28 mouse cellular contexts compared by ENCODE assay signal in the genomic region with DNA sequence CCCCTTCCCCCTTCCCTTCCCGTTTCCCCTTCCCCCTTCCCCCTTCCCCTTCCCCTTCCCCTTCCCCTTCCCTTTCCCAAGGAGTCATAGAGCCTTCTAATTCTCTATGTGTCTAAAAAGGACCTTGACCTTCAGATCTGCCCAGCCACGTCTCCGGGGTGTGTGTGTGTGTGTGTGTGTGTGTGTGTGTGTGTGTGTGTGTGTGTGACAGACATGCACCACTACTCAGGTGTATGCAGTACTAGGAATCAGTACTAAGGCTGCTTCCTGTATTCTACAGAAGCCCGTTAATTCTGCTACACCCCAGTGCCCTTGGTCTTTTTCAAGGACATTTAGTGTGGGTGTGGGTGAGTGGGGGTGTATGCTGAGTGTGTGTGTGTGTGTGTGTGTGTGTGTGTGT. TPM values are rescaled to one million over a fixed set of nuclear protein-coding genes. Genes with fewer than 3 reads are reported as not detected.
DNase-seq lines count a peak whose midpoint lies in the region; ATAC-seq and TF ChIP-seq lines count a peak whose summit lies in the region.
"Had no signal": no experiment of that assay in that cellular context is flagged by ENCODE, and none has a peak within 500 bp of the region (broad histone marks: within the 10 kb centered on the region; RNA-seq: fewer than 3 reads in every experiment).

No protein-coding gene starts in this region.

- H3K4me3 ChIP-seq in heart, embryonic 10.5 days, result no peak overlapping the region
- H3K4me3 ChIP-seq in heart, embryonic 11.5 days (ENCODE audit: low read depth, low read length), result no peak overlapping the region
- no peak overlapping the region for H3K4me3 ChIP-seq in kidney, embryonic 16.5 days (ENCODE audit: low read length)
- H3K4me3 ChIP-seq in intestine, postnatal 0 days (ENCODE audit: low read depth, low read length), result no peak overlapping the region
- H3K4me3 ChIP-seq: embryonic facial prominence, embryonic 13.5 days; embryonic facial prominence, embryonic 15.5 days; erythroblast, embryonic 14.5 days; forebrain, embryonic 10.5 days; forebrain, embryonic 12.5 days had no signal

- H3K9ac ChIP-seq in heart, embryonic 11.5 days (ENCODE audit: low read depth, low read length), result no peak overlapping the region
- no peak overlapping the region for H3K9ac ChIP-seq in kidney, embryonic 16.5 days (replicated peaks; ENCODE audit: low read length)
- no peak overlapping the region for H3K9ac ChIP-seq in intestine, postnatal 0 days (ENCODE audit: low read depth, low read length)
- H3K9ac ChIP-seq: embryonic facial prominence, embryonic 13.5 days; embryonic facial prominence, embryonic 15.5 days; forebrain, embryonic 12.5 days had no signal

- TF ChIP-seq CTCF in intestine, postnatal 0 days (IDR thresholded peaks at IDR 0.05; ENCODE audit: low read depth), result no peak

- 0 out of 2 replicates have a peak overlapping the region, but pooled peaks have one; percentile 62 for H3K27ac ChIP-seq in heart, embryonic 10.5 days
- no peak overlapping the region for H3K27ac ChIP-seq in heart, embryonic 11.5 days (ENCODE audit: low read depth, low read length)
- H3K27ac ChIP-seq in kidney, embryonic 16.5 days (ENCODE audit: low read length), result no peak overlapping the region
- peak overlapping the region; percentile 41; the same call in 1 of the 2 replicates for H3K27ac ChIP-seq in intestine, postnatal 0 days (ENCODE audit: low read depth, low read length)
- H3K27ac ChIP-seq: embryonic facial prominence, embryonic 13.5 days; embryonic facial prominence, embryonic 15.5 days; forebrain, embryonic 10.5 days; forebrain, embryonic 12.5 days had no signal

- H3K4me2 ChIP-seq in heart, embryonic 11.5 days, result no peak overlapping the region
- no peak overlapping the region for H3K4me2 ChIP-seq in kidney, embryonic 16.5 days (replicated peaks; ENCODE audit: low read depth, low read length)
- peak overlapping the region; percentile 27; the same call in 1 of the 2 replicates for H3K4me2 ChIP-seq in intestine, postnatal 0 days (replicated peaks; ENCODE audit: low read depth)
- H3K4me2 ChIP-seq: embryonic facial prominence, embryonic 13.5 days; embryonic facial prominence, embryonic 15.5 days; forebrain, embryonic 12.5 days had no signal

- H3K9me3 ChIP-seq in heart, embryonic 10.5 days, result no peaks in the 10 kb centered on the region
- no peaks in the 10 kb centered on the region for H3K9me3 ChIP-seq in heart, embryonic 11.5 days (replicated peaks; ENCODE audit: control insufficient read depth, low read length)
- no peaks in the 10 kb centered on the region for H3K9me3 ChIP-seq in kidney, embryonic 16.5 days (ENCODE audit: low read length)
- H3K9me3 ChIP-seq in intestine, postnatal 0 days (ENCODE audit: control insufficient read depth), result no peaks in the 10 kb centered on the region
- H3K9me3 ChIP-seq: embryonic facial prominence, embryonic 13.5 days; embryonic facial prominence, embryonic 15.5 days; forebrain, embryonic 10.5 days; forebrain, embryonic 12.5 days had no signal

- no peak for ATAC-seq in heart, embryonic 11.5 days (replicated peaks; ENCODE audit: insufficient number of reproducible peaks, low FRiP score, low TSS enrichment)
- 0 out of 2 replicates have a peak, but pooled peaks have one; percentile 59 for ATAC-seq in kidney, embryonic 16.5 days (ENCODE audit: low FRiP score, low TSS enrichment)
- peak; percentile 56 for ATAC-seq in intestine, postnatal 0 days
- ATAC-seq: activated CD4-positive, CD25-positive, alpha-beta regulatory T cell, adult 4 months; CD4-positive, CD25-positive, alpha-beta regulatory T cell, adult 4 months; forebrain, embryonic 14.5 days; Patski had no signal

- no peaks in the 10 kb centered on the region for H3K27me3 ChIP-seq in heart, embryonic 10.5 days (ENCODE audit: insufficient read depth, poor library complexity, severe bottlenecking)
- H3K27me3 ChIP-seq in heart, embryonic 11.5 days (ENCODE audit: control insufficient read depth, insufficient read depth, low read length), result no peaks in the 10 kb centered on the region
- H3K27me3 ChIP-seq in kidney, embryonic 16.5 days (ENCODE audit: insufficient read depth, low read length), result no peaks in the 10 kb centered on the region
- no peaks in the 10 kb centered on the region for H3K27me3 ChIP-seq in intestine, postnatal 0 days (replicated peaks; ENCODE audit: control insufficient read depth, insufficient read depth, low read length)
- H3K27me3 ChIP-seq: CH12.LX; embryonic facial prominence, embryonic 13.5 days; embryonic facial prominence, embryonic 15.5 days; forebrain, embryonic 12.5 days; Patski had no signal

- H3K4me1 ChIP-seq in heart, embryonic 10.5 days, result peaks cover 71% of the 10 kb centered on the region
- H3K4me1 ChIP-seq in heart, embryonic 11.5 days (ENCODE audit: control insufficient read depth, insufficient read depth, low read length), result peaks cover 47% of the 10 kb centered on the region
- H3K4me1 ChIP-seq in kidney, embryonic 16.5 days (ENCODE audit: insufficient read depth, low read length), result peaks cover 40% of the 10 kb centered on the region
- H3K4me1 ChIP-seq in intestine, postnatal 0 days (replicated peaks; ENCODE audit: control insufficient read depth, insufficient read depth, low read length), result peaks cover 9% of the 10 kb centered on the region

- H3K36me3 ChIP-seq in heart, embryonic 10.5 days, result 0 out of 2 replicates have a peak, but pooled peaks cover 2% of the 10 kb centered on the region
- no peaks in the 10 kb centered on the region for H3K36me3 ChIP-seq in heart, embryonic 11.5 days (ENCODE audit: control insufficient read depth, insufficient read depth, low read length)
- no peaks in the 10 kb centered on the region for H3K36me3 ChIP-seq in kidney, embryonic 16.5 days (ENCODE audit: insufficient read depth, low read length)
- H3K36me3 ChIP-seq in intestine, postnatal 0 days (ENCODE audit: control insufficient read depth, insufficient read depth), result no peaks in the 10 kb centered on the region
- H3K36me3 ChIP-seq: embryonic facial prominence, embryonic 13.5 days; embryonic facial prominence, embryonic 15.5 days; forebrain, embryonic 12.5 days; G1E had no signal

- DNase-seq in heart, embryonic 10.5 days (ENCODE audit: low spot score), result no peak
- no peak for DNase-seq in kidney, adult 18-20 months
- peak; percentile 22 for DNase-seq in kidney, postnatal 14 days
- no peak for DNase-seq in kidney, adult 11 months
- DNase-seq in cerebellum, adult 11-12 months, result no peak
- DNase-seq: adrenal gland, adult 8-10 months; adrenal gland, postnatal 14 days; B cell, adult 2 months; cerebellum, adult 18-20 months; cerebellum, adult 8-10 months; cerebellum, adult 9-11 months; cerebellum, postnatal 14 days; cerebellum, postnatal 36 days; embryo, embryonic 11 days had no signal

- 52% methylated on average over 3 of the region's 4 CpGs for WGBS in heart, embryonic 10.5 days
- WGBS in heart, embryonic 11.5 days (ENCODE audit: insufficient replicate concordance), result 65% methylated on average over 3 of the region's 4 CpGs
- 35% methylated on average over 3 of the region's 4 CpGs for WGBS in kidney, embryonic 16.5 days
- WGBS in intestine, postnatal 0 days, result 35% methylated on average over 3 of the region's 4 CpGs

RNA-seq across cellular contexts. Expression of a gene that starts 27.6 kb away (rescaled TPM):
- polyA plus RNA-seq in heart, embryonic 10.5 days (2016; fragmentation: Nextera tagmentation; extraction: Ambion mirVana), result 19.7 and 27.2 TPM in 2 replicates
- 23.2 and 35.5 TPM in 2 replicates for polyA plus RNA-seq in heart, embryonic 11.5 days (2014; fragmentation: Nextera tagmentation; extraction: Ambion mirVana)
- polyA plus RNA-seq in kidney, embryonic 16.5 days (2015; fragmentation: Nextera tagmentation; extraction: Ambion mirVana), result 18.0 and 25.7 TPM in 2 replicates
- 7.4 and 10.8 TPM in 2 replicates for polyA plus RNA-seq in intestine, postnatal 0 days (2015; fragmentation: Nextera tagmentation; extraction: Ambion mirVana)
- polyA plus RNA-seq: erythroblast, embryonic 14.5 days; G1E had no signal

Comparison
In these comparisons a context has a peak if more than half of its experiments do, and no peak if none do; other contexts are left out.
1. H3K27ac ChIP-seq: peak in heart, embryonic 10.5 days (single experiment) and intestine, postnatal 0 days (single experiment); none in heart, embryonic 11.5 days (single experiment) and kidney, embryonic 16.5 days (single experiment).